Mouse (Mus musculus) liver, adult 2 months (tissue): ENCODE results near the gene Ccl26.

ENCODE experiments used
- CTCF ChIP-seq: fragments of 200-500 bp; IDR thresholded peaks from 2 replicates; pipeline ENCODE4 v1.5.1; 2011; ENCODE audit warnings: low read depth, low read length, control low read depth
- POLR2A ChIP-seq: fragments of 200-500 bp; IDR thresholded peaks from 2 replicates; pipeline ENCODE4 v1.6.1; 2011; ENCODE audit warnings: low read length, control low read depth; ENCODE audit not compliant: insufficient read depth; ENCODE audit errors: extremely low read depth

GRCm38 (mm10) chr5:135535867-135536266, 27.5 kb downstream of the Ccl26 start:
- TF ChIP-seq CTCF, result no peak
- TF ChIP-seq POLR2A, result no peak
